Mouse (Mus musculus): Measurements from ENCODE around the gene Tbc1d8b. TPM values are rescaled to one million over a fixed set of nuclear protein-coding genes. Genes with fewer than 3 reads are reported as not detected.

Gene Tbc1d8b
- 0.76 and 1.3 TPM in 2 replicates for polyA plus RNA-seq (2015; fragmentation: Nextera tagmentation; extraction: Ambion mirVana)

- ATAC-seq, result peak; percentile 100
Observed at GRCm38 (mm10) chrX:139684775-139685695, at the start of gene Tbc1d8b. Gene Tbc1d8b, plus strand, starts transcription at chrX:139684996.

GRCm38 (mm10) chrX:139639744-139640143 lies 45.1 kb upstream of the Tbc1d8b start:
- 86% methylated on average over 2 of the region's 2 CpGs for WGBS
- H3K27ac ChIP-seq (ENCODE audit: low read length), result no peak overlapping the region

More at GRCm38 (mm10) chrX:139684775-139685695, at the start of gene Tbc1d8b:
- Histone ChIP-seq H3K9me3 (ENCODE audit: control insufficient read depth, low read length) (no peaks in the 10 kb centered on the region), H3K36me3 (ENCODE audit: control insufficient read depth, insufficient read depth) (no peaks in the 10 kb centered on the region), H3K4me2 (ENCODE audit: low read length) (peak within 1 kb of the TSS; percentile 71), H3K4me3 (replicated peaks; ENCODE audit: low read length) (peak within 1 kb of the TSS; percentile 53), H3K27ac (ENCODE audit: low read length) (no peak within 1 kb of the TSS), H3K9ac (replicated peaks; ENCODE audit: low read depth, low read length) (peak within 1 kb of the TSS; percentile 39), H3K27me3 (replicated peaks; ENCODE audit: control insufficient read depth, insufficient read depth, low read length) (0 out of 2 replicates have a peak, but pooled peaks cover 3% of the 10 kb centered on the region), H3K4me1 (replicated peaks; ENCODE audit: control insufficient read depth, insufficient read depth, low read length) (no peaks in the 10 kb centered on the region; the same call in 1 of the 2 replicates)
- 14% methylated on average over 43 of the region's 43 CpGs for WGBS

GRCm38 (mm10) chrX:139640418-139640817 lies 44.4 kb upstream of the Tbc1d8b start:
- ATAC-seq, result no peak

More at GRCm38 (mm10) chrX:139639744-139640143, 45.1 kb upstream of the Tbc1d8b start:
- no peak for ATAC-seq
- Histone ChIP-seq H3K27me3 (replicated peaks; ENCODE audit: control insufficient read depth, insufficient read depth, low read length) (no peaks in the 10 kb centered on the region), H3K9me3 (ENCODE audit: control insufficient read depth, low read length) (no peaks in the 10 kb centered on the region), H3K36me3 (ENCODE audit: control insufficient read depth, insufficient read depth) (no peaks in the 10 kb centered on the region), H3K4me3 (replicated peaks; ENCODE audit: low read length) (no peak overlapping the region), H3K4me1 (replicated peaks; ENCODE audit: control insufficient read depth, insufficient read depth, low read length) (no peaks in the 10 kb centered on the region), H3K4me2 (ENCODE audit: low read length) (no peak overlapping the region), H3K9ac (replicated peaks; ENCODE audit: low read depth, low read length) (no peak overlapping the region)

GRCm38 (mm10) chrX:139652226-139652625 lies 32.6 kb upstream of the Tbc1d8b start:
- H3K4me2 ChIP-seq (ENCODE audit: low read length), result no peak overlapping the region
- ATAC-seq, result no peak
- H3K9ac ChIP-seq (replicated peaks; ENCODE audit: low read depth, low read length), result no peak overlapping the region
- H3K4me1 ChIP-seq (replicated peaks; ENCODE audit: control insufficient read depth, insufficient read depth, low read length), result no peaks in the 10 kb centered on the region
- no peaks in the 10 kb centered on the region for H3K36me3 ChIP-seq (ENCODE audit: control insufficient read depth, insufficient read depth)
- no peak overlapping the region for H3K4me3 ChIP-seq (replicated peaks; ENCODE audit: low read length)
- no peak overlapping the region for H3K27ac ChIP-seq (ENCODE audit: low read length)
- no peaks in the 10 kb centered on the region for H3K27me3 ChIP-seq (replicated peaks; ENCODE audit: control insufficient read depth, insufficient read depth, low read length)
- no peaks in the 10 kb centered on the region for H3K9me3 ChIP-seq (ENCODE audit: control insufficient read depth, low read length)
- 76% methylated on average over 5 of the region's 5 CpGs for WGBS

More at GRCm38 (mm10) chrX:139640418-139640817, 44.4 kb upstream of the Tbc1d8b start:
- Histone ChIP-seq H3K4me3 (replicated peaks; ENCODE audit: low read length) (no peak overlapping the region), H3K9me3 (ENCODE audit: control insufficient read depth, low read length) (no peaks in the 10 kb centered on the region), H3K4me2 (ENCODE audit: low read length) (no peak overlapping the region), H3K27ac (ENCODE audit: low read length) (no peak overlapping the region), H3K9ac (replicated peaks; ENCODE audit: low read depth, low read length) (no peak overlapping the region), H3K27me3 (replicated peaks; ENCODE audit: control insufficient read depth, insufficient read depth, low read length) (no peaks in the 10 kb centered on the region), H3K36me3 (ENCODE audit: control insufficient read depth, insufficient read depth) (no peaks in the 10 kb centered on the region), H3K4me1 (replicated peaks; ENCODE audit: control insufficient read depth, insufficient read depth, low read length) (no peaks in the 10 kb centered on the region)

- no peak for ATAC-seq
- WGBS, result 100% methylated on average over 3 of the region's 3 CpGs
- Histone ChIP-seq H3K36me3 (ENCODE audit: control insufficient read depth, insufficient read depth) (no peaks in the 10 kb centered on the region), H3K4me3 (replicated peaks; ENCODE audit: low read length) (no peak overlapping the region), H3K27me3 (replicated peaks; ENCODE audit: control insufficient read depth, insufficient read depth, low read length) (no peaks in the 10 kb centered on the region), H3K27ac (ENCODE audit: low read length) (no peak overlapping the region), H3K4me1 (replicated peaks; ENCODE audit: control insufficient read depth, insufficient read depth, low read length) (no peaks in the 10 kb centered on the region), H3K9ac (replicated peaks; ENCODE audit: low read depth, low read length) (no peak overlapping the region), H3K4me2 (ENCODE audit: low read length) (no peak overlapping the region), H3K9me3 (ENCODE audit: control insufficient read depth, low read length) (no peaks in the 10 kb centered on the region)
Observed at GRCm38 (mm10) chrX:139653292-139653691, 31.5 kb upstream of the Tbc1d8b start.

- no peak for ATAC-seq
- Histone ChIP-seq H3K4me3 (replicated peaks; ENCODE audit: low read length) (no peak overlapping the region), H3K9ac (replicated peaks; ENCODE audit: low read depth, low read length) (no peak overlapping the region), H3K4me2 (ENCODE audit: low read length) (no peak overlapping the region), H3K9me3 (ENCODE audit: control insufficient read depth, low read length) (no peaks in the 10 kb centered on the region), H3K27me3 (replicated peaks; ENCODE audit: control insufficient read depth, insufficient read depth, low read length) (no peaks in the 10 kb centered on the region), H3K27ac (ENCODE audit: low read length) (no peak overlapping the region), H3K4me1 (replicated peaks; ENCODE audit: control insufficient read depth, insufficient read depth, low read length) (no peaks in the 10 kb centered on the region), H3K36me3 (ENCODE audit: control insufficient read depth, insufficient read depth) (no peaks in the 10 kb centered on the region)
- 73% methylated on average over 5 of the region's 5 CpGs for WGBS
Observed at GRCm38 (mm10) chrX:139654350-139655063, 30.3 kb upstream of the Tbc1d8b start.

GRCm38 (mm10) chrX:139662111-139662510 lies 22.7 kb upstream of the Tbc1d8b start:
- Histone ChIP-seq H3K27ac (ENCODE audit: low read length) (no peak overlapping the region), H3K9ac (replicated peaks; ENCODE audit: low read depth, low read length) (no peak overlapping the region), H3K4me1 (replicated peaks; ENCODE audit: control insufficient read depth, insufficient read depth, low read length) (no peaks in the 10 kb centered on the region), H3K27me3 (replicated peaks; ENCODE audit: control insufficient read depth, insufficient read depth, low read length) (no peaks in the 10 kb centered on the region), H3K36me3 (ENCODE audit: control insufficient read depth, insufficient read depth) (no peaks in the 10 kb centered on the region), H3K4me2 (ENCODE audit: low read length) (no peak overlapping the region), H3K4me3 (replicated peaks; ENCODE audit: low read length) (no peak overlapping the region), H3K9me3 (ENCODE audit: control insufficient read depth, low read length) (no peaks in the 10 kb centered on the region)
- no peak for ATAC-seq
- WGBS, result 64% methylated on average over 1 of the region's 1 CpGs

- Histone ChIP-seq H3K4me3 (replicated peaks; ENCODE audit: low read length) (no peak overlapping the region), H3K4me2 (ENCODE audit: low read length) (no peak overlapping the region)
- ATAC-seq, result no peak
Observed at GRCm38 (mm10) chrX:139665829-139666228, 19.0 kb upstream of the Tbc1d8b start.

GRCm38 (mm10) chrX:139684410-139684774 lies 404 bp upstream of the Tbc1d8b start:
- Histone ChIP-seq H3K27ac (ENCODE audit: low read length) (no peak overlapping the region), H3K27me3 (replicated peaks; ENCODE audit: control insufficient read depth, insufficient read depth, low read length) (0 out of 2 replicates have a peak, but pooled peaks cover 3% of the 10 kb centered on the region), H3K36me3 (ENCODE audit: control insufficient read depth, insufficient read depth) (no peaks in the 10 kb centered on the region), H3K4me1 (replicated peaks; ENCODE audit: control insufficient read depth, insufficient read depth, low read length) (no peaks in the 10 kb centered on the region; the same call in 1 of the 2 replicates), H3K4me3 (replicated peaks; ENCODE audit: low read length) (peak overlapping the region; percentile 53), H3K9ac (replicated peaks; ENCODE audit: low read depth, low read length) (no peak overlapping the region), H3K4me2 (ENCODE audit: low read length) (peak overlapping the region; percentile 71), H3K9me3 (ENCODE audit: control insufficient read depth, low read length) (no peaks in the 10 kb centered on the region)
- no peak for ATAC-seq
- 20% methylated on average over 8 of the region's 8 CpGs for WGBS

More at GRCm38 (mm10) chrX:139665829-139666228, 19.0 kb upstream of the Tbc1d8b start:
- Histone ChIP-seq H3K27ac (ENCODE audit: low read length) (no peak overlapping the region), H3K9me3 (ENCODE audit: control insufficient read depth, low read length) (no peaks in the 10 kb centered on the region), H3K36me3 (ENCODE audit: control insufficient read depth, insufficient read depth) (no peaks in the 10 kb centered on the region), H3K4me1 (replicated peaks; ENCODE audit: control insufficient read depth, insufficient read depth, low read length) (no peaks in the 10 kb centered on the region), H3K9ac (replicated peaks; ENCODE audit: low read depth, low read length) (no peak overlapping the region), H3K27me3 (replicated peaks; ENCODE audit: control insufficient read depth, insufficient read depth, low read length) (no peaks in the 10 kb centered on the region)
- WGBS, result 71% methylated on average over 2 of the region's 2 CpGs
